Mouse (Mus musculus): ENCODE results near the gene Bank1.
A peak's percentile ranks its signal among the peaks of the same experiment; 100 is the strongest.

Bank1 gene

GRCm38 (mm10) chr3:136251578-136251977 lies 74.3 kb downstream of the Bank1 start:
- DNase-seq = no peak

- peak; percentile 3 for DNase-seq
Observed at GRCm38 (mm10) chr3:136247331-136247730, 78.5 kb downstream of the Bank1 start.

DNA sequence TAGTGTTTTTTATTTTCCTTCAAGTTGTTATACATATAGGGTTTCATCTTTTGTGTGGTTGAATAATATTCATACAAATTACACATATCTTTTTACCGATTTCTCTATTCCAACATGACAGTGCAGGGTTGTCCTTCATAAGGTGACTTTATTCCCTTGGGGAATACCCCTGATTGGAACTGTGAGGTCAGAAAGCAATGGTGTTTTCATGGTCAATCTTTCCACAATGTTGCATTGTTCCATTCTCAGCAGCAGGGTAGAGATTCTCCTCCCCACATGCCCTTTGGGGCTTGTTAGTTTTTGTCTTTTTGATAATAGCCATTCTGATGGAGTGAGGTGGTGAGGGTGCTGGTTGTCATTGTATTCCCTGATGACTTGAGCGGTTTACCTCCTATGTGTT lies 80.9 kb downstream of the Bank1 start:
- DNase-seq = no peak

- DNase-seq = no peak
Observed at GRCm38 (mm10) chr3:136238790-136239189, 87.1 kb downstream of the Bank1 start.

- no peak for DNase-seq
Observed at GRCm38 (mm10) chr3:136233507-136233906, 92.4 kb downstream of the Bank1 start.

DNA sequence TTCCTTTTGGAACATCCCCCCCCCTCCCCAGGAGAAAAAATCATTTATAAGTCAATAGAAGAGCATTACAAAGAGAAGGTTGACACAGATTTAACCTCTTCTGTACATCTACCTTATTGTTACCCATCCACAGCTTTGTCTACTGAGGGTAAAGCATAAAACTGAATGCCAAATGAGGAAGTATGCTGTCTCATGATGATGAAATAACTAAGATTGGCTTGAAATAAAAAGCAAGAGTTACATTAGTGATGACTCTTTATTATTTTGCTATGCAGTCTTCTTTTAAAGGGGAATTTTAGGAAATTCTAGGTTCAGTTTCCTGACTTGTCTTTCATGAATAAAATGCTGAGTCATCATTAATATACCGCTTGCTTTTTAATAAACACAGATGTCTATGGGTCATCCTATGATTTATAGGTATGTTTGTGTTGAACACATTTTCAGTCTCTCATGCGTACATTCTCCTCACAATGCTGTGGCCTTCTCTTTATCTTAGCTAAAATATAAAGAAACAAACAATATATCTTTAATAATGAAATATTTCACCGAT lies 95.2 kb downstream of the Bank1 start:
- DNase-seq = no peak

GRCm38 (mm10) chr3:136189661-136190228 lies 136.1 kb downstream of the Bank1 start:
- DNase-seq = no peak

DNA sequence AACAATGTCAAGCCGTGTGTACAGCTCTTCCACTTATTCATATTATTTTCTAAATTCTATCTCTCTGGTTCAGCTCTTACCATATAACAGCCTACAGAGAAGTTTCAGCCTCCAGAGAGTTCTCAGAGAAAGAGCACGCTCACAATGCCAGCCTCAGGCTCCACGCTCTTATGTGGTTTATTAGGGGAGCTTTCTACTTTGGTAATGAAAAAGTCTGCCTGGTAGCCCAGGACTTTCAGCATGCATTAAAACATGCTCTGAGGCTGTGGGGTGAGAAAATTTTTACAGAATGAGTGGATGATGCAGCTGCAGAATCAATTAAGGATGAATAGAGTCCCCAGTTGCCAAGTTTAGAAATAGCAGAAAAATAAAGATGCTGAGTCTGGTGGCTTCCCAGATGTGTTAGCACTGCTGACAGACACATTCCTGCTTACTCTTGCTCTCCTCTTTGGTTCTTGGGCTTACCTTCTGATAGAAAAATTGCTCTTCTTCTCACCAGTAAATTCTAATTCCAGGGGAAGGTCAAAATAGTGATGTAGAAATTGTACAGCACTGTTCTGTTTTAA lies 139.2 kb downstream of the Bank1 start:
- no peak for DNase-seq

- DNase-seq = no peak
Observed at GRCm38 (mm10) chr3:136171631-136172030, 154.2 kb downstream of the Bank1 start.

DNA sequence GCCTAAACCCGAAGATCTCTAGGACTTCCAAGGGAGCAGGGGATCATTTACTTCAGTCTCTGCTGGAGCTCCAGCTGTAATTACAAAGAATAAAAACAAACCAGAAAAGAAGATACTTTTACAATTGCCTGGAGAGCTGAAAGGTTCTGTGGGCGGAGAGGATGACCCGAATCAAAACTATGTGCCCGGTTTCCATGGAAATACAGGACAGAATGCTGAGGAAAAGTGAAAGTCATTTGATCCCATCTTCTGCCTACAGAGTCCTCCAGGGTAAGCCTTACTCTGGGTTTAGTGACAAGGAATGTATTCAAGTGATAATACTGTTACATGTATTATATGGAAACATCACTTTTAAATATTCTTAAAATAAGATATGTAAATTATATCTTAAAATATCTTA lies 157.8 kb downstream of the Bank1 start:
- DNase-seq = no peak

GRCm38 (mm10) chr3:136166671-136167070 lies 159.2 kb downstream of the Bank1 start:
- peak; percentile 2 for DNase-seq

DNA sequence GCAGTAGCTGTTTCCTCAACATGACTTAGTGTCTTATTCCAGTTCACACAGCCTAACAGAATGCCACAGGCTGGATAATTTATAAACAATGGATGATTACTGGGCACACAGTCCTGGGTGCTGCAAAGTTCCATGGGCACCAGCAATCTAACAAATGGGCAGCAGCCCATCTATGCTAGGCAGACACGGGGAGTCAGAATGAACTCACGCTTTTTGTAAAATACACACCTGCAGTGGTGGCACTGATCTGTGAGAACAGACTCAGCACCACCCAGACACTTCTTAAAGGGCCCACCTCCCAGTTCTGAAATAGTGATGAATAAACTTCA lies 159.9 kb downstream of the Bank1 start:
- DNase-seq = no peak

GRCm38 (mm10) chr3:136165167-136166032 lies 160.5 kb downstream of the Bank1 start:
- no peak for DNase-seq

- no peak for DNase-seq
Observed at GRCm38 (mm10) chr3:136158059-136158458, 167.8 kb downstream of the Bank1 start.

- no peak for DNase-seq
Observed at GRCm38 (mm10) chr3:136155555-136155954, 170.3 kb downstream of the Bank1 start.

DNA sequence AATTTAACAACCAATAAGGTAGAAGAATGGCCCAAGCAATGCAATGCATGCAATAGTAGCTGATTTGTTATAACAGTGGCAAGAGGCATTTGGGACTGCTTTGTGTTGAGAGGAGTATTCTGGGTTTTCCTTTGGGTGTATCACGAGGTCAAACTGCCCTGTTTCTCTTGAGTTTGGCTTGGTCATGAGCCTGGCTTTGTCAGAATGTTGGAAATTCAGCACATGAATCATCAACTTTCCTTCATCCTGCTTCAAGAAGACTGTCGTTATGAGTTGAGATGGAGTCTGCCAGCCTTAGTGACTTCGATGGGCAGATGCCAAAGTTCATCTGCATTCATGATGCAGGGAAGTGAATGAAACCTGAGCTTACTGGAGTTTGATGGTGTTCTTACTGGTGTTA lies 175.0 kb downstream of the Bank1 start:
- no peak for DNase-seq

GRCm38 (mm10) chr3:136147166-136147565 lies 178.7 kb downstream of the Bank1 start:
- no peak for DNase-seq

- DNase-seq = no peak
Observed at GRCm38 (mm10) chr3:136132013-136132412, 193.9 kb downstream of the Bank1 start.

DNA sequence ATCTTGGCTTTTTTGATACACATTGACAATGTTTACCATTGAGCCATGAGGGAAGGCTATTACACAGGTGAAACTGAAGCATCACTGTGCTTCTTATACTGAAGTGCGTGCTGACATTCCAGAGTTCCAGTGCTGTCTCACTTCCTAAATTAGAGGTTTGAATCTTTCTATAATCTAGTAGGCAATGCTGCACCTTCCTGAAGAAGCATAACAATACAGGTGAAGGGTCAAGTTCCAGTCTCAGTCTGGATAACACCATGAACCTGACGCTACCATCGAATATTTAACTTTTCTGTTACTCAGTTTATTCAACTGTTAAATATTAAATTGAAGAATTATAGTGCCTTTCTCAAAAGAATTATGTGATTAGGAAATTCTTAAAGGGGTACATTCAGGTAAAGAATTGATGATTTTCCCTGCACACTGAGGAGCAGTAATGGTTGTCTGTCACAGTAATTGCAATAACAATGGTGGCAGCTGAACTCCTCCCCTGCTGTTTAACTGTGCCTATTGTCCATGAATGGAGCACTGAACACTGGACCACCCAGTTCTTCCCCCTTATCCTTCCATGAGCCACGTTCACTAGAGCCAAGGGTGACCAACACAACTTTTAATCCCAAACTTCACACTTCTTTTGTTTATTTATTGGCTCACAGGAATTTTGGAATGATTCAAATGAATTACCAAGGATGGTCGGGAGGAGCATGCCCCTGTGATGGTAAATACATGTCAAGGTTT lies 210.2 kb downstream of the Bank1 start:
- DNase-seq = no peak

DNA sequence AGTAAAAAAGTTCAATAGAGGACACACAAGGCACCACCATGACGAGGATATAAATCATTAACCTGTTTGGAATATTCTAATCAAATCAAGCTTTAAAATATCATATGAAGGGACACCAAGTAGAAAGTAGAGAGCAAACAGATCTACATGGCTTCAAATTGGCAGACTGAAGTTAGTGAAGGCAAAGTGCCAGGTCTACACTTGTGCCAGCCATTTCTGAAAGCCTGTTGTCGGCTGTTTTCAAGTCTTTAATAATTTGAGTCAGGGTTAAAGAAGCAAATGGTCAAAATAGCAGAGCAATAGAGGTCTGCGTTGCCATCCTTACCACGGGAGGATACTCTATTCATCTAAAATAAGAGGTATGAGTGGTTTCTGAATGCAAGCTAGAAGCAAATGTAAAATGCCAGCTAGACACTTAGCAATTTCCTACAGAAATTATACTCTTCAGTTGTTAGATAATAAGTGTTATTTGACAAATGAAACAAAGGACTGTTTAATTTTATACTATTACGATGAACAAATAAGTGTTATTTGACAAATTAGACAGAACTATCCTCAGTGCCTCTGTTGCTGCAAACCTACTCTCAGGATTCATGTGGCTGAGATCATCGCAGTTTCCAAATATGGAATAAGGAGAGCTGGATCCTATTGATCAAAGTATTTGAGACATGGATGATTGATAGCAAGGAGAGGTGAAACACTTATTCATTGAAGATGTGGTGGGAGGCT lies 216.3 kb downstream of the Bank1 start:
- no peak for DNase-seq

GRCm38 (mm10) chr3:136106452-136106851 lies 219.4 kb downstream of the Bank1 start:
- no peak for DNase-seq

DNA sequence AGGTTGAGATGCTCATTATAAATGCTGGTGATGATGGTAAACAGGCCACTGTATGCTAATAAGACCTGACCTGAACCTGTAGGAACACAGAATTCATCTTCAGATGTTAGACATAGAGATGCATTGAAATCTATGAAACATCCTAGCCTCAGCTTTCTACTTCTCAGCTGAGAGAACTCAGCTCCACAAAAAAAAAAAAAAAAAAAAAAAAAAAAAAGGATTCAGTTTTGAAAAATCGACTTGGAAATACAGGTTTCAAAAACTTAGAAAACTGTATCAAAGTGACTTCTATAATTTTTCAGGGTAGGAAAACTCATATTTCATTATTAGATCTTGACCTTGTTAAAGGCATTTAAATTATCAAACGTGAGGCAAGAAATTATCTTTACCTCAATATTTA lies 222.5 kb downstream of the Bank1 start:
- DNase-seq = no peak

All from lung, postnatal 36 days (tissue).